Mouse (Mus musculus) hindbrain, embryonic 14.5 days (tissue): ENCODE measurements around the gene Dnajb2. TPM values are rescaled to one million over a fixed set of nuclear protein-coding genes. Genes with fewer than 3 reads are reported as not detected.

Source experiments
- ATAC-seq: fragments of 200-750 bp; cut with Nextera tagmentation; 2 replicates; pipeline ENCODE4 v1.8.0; 2017; ENCODE audit warnings: moderate number of reproducible peaks, mild to moderate bottlenecking, moderate TSS enrichment, moderate library complexity; ENCODE audit not compliant: low FRiP score
- DNase-seq: peaks from one replicate; pipeline ENCODE4 v3.0.0-alpha.2; 2015; ENCODE audit warnings: low spot score
- H3K27ac ChIP-seq: fragments of 300-500 bp; sonication (generic); 2 replicates; pipeline ENCODE4 v1.5.1; 2014; ENCODE audit warnings: mild to moderate bottlenecking, moderate library complexity
- H3K27me3 ChIP-seq: fragments of 300-500 bp; sonication (generic); 2 replicates; pipeline ENCODE4 v1.6.1; 2014; ENCODE audit warnings: mild to moderate bottlenecking, low read length, mixed read lengths; ENCODE audit not compliant: control insufficient read depth, insufficient read depth
- H3K36me3 ChIP-seq: fragments of 300-500 bp; sonication (generic); replicated peaks from 2 replicates; pipeline ENCODE4 v1.6.1; 2014; ENCODE audit not compliant: control insufficient read depth, insufficient read depth
- H3K4me1 ChIP-seq: fragments of 300-500 bp; sonication (generic); replicated peaks from 2 replicates; pipeline ENCODE4 v1.6.1; 2014; ENCODE audit warnings: antibody characterized with exemption, low read length, mixed read lengths; ENCODE audit not compliant: control insufficient read depth, insufficient read depth
- H3K4me2 ChIP-seq: fragments of 300-500 bp; sonication (generic); replicated peaks from 2 replicates; pipeline ENCODE4 v1.6.1; 2014; ENCODE audit warnings: mild to moderate bottlenecking, moderate library complexity
- H3K4me3 ChIP-seq: fragments of 300-500 bp; sonication (generic); replicated peaks from 2 replicates; pipeline ENCODE4 v1.5.1; 2014; ENCODE audit warnings: mild to moderate bottlenecking, low read length
- H3K9ac ChIP-seq: fragments of 300-500 bp; sonication (generic); 2 replicates; pipeline ENCODE4 v1.6.1; 2014
- H3K9me3 ChIP-seq: fragments of 300-500 bp; sonication (generic); 2 replicates; pipeline ENCODE4 v1.6.1; 2016; ENCODE audit warnings: low read length; ENCODE audit not compliant: control insufficient read depth
- whole genome bisulfite sequencing: fragments of 180-500 bp; shearing (Covaris S2); extraction: QIAGEN DNeasy Blood & Tissue Kit; methylation state at CpG from one replicate; pipeline ENCODE4 v1.1.7; 2014; 5-methylcytosine and 5-hydroxymethylcytosine counted together
- polyA plus RNA-seq: library from polyadenylated mRNA; unstranded; fragments of >200 nt; fragmentation: Nextera tagmentation; extraction: Ambion mirVana; gene quantifications from 2 replicates; pipeline ENCODE4 v1.2.1, GENCODE M21; 2014

Gene Dnajb2
- polyA plus RNA-seq, 1 experiment from 2014 or later: 39.5 TPM

DNA sequence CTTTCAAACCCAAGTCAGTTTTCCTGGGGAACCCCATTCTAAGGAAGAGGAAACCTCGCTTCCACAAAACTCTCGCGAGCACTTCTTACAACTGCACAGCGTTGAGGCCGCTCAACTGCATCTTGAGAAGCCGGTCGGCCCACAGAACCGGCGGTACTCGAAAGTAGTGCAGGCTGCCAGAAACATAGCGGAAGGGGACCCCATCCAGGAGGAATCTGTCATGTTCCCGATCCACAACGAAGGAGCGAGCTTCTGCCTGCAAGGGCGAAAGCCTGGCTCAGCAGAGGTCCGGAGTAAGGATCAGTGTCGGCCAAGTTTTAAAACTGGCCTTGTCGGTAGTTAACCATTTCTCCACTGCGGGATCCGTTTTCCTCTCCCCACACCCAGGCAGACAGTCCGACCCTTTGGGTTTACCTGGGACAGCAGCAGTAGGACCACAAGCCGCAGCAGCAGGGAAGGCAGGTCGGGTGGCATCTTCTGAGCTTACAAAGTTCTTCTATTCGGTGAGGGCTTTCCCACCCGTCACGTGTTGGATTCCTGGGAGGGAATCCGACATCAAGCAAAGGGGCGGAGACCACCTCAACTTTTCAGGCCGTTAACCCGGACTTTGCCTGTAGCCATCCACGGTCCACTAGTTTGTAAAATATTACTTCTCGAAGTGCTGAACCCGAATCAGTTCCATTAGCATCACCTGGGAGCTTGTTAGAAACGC lies 27.1 kb upstream of the Dnajb2 start:
- Histone ChIP-seq H3K9ac (peak overlapping the region; percentile 52), H3K4me2 (peak overlapping the region; percentile 93), H3K27me3 (no peaks in the 10 kb centered on the region), H3K9me3 (no peaks in the 10 kb centered on the region), H3K4me3 (peak overlapping the region; percentile 25), H3K4me1 (peaks cover 28% of the 10 kb centered on the region), H3K27ac (no peak overlapping the region), H3K36me3 (peaks cover 22% of the 10 kb centered on the region)
- no peak for DNase-seq
- no peak for ATAC-seq
- WGBS: 14% methylated on average over 34 of the region's 34 CpGs

DNA sequence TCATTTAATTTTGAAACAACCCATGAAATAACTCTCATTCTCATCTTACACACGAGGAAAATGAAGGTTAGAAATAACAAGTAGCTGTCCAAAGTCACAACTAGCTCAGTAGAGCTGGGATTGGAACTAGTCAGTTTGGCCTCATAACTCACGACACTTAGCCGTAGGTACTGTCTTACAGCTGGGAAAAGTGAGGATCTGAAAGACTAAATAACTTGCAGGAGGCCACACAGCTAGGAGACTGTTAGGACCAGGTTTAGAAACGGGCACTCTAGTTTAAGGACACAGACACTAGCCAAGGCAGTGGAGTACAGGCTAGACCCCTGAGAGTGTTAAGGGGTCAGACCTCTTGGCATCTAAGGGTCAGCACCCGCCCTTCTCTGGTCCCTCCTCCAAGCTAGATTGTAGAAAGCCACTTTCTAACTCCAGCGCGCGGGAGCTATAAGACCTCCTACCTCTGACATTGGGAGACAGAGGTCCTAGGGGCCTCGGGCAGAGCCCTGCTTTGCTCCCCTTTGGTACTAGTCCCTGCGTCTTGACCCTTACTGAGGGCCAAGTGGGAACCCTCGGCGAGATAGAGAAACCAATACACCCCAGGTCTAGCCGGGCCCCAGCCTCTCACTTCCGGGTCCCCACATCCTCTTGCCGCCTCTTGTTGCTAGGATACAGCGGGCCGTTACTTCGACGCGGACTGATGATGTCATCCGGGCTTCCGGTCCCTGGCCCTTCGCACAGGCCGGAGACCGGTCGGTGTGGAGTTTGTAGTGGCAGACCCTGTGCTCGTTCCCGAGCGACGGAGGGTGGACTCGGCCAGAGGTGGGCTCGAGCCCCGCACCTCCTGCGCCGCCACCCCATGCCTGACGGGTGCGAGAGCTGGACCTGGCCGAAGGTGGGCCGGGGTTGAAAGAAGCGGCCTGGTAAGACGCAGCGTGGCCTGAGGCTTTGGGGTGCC lies 25.8 kb upstream of the Dnajb2 start, which contains the start of the genes Glb1l and Stk16:
TSS of gene Glb1l (minus strand) at position 678 of the 952 bp plus-strand sequence.
TSS of gene Stk16 (plus strand) at position 703 of the 952 bp plus-strand sequence.
- WGBS: 7% methylated on average over 42 of the region's 42 CpGs
- Histone ChIP-seq H3K27me3 (no peaks in the 10 kb centered on the region), H3K4me1 (peaks cover 28% of the 10 kb centered on the region), H3K36me3 (peaks cover 31% of the 10 kb centered on the region), H3K9ac (peak within 1 kb of the TSS; percentile 82), H3K4me3 (peak within 1 kb of the TSS; percentile 79), H3K9me3 (no peaks in the 10 kb centered on the region), H3K27ac (0 out of 2 replicates have a peak within 1 kb of the TSS, but pooled peaks have one; percentile 44), H3K4me2 (peak within 1 kb of the TSS; percentile 93)
- ATAC-seq (peak; percentile 95), DNase-seq (peak; percentile 99)

- Histone ChIP-seq H3K9me3 (no peaks in the 10 kb centered on the region), H3K36me3 (peaks cover 35% of the 10 kb centered on the region), H3K4me3 (peak overlapping the region; percentile 79), H3K27ac (no peak overlapping the region), H3K4me2 (peak overlapping the region; percentile 93), H3K4me1 (peaks cover 28% of the 10 kb centered on the region), H3K9ac (peak overlapping the region; percentile 82), H3K27me3 (peaks cover 3% of the 10 kb centered on the region; the same call in 1 of the 2 replicates)
- ATAC-seq (no peak; the same call in 1 of the 2 replicates), DNase-seq (no peak)
- WGBS: 13% methylated on average over 17 of the region's 17 CpGs
These were observed 25.0 kb upstream of the Dnajb2 start for GRCm38 (mm10) chr1:75211141-75211708.

GRCm38 (mm10) chr1:75212542-75212941 lies 23.7 kb upstream of the Dnajb2 start:
- Histone ChIP-seq H3K9ac (no peak overlapping the region), H3K27ac (no peak overlapping the region), H3K4me3 (no peak overlapping the region), H3K27me3 (peaks cover 15% of the 10 kb centered on the region), H3K9me3 (no peaks in the 10 kb centered on the region), H3K4me2 (no peak overlapping the region), H3K36me3 (peaks cover 35% of the 10 kb centered on the region), H3K4me1 (peaks cover 28% of the 10 kb centered on the region)
- 79% methylated on average over 4 of the region's 4 CpGs for WGBS
- DNase-seq (no peak), ATAC-seq (no peak)

- 94% methylated on average over 7 of the region's 7 CpGs for WGBS
- H3K4me3 ChIP-seq: no peak overlapping the region
These were observed 23.1 kb upstream of the Dnajb2 start for GRCm38 (mm10) chr1:75213096-75213495.

GRCm38 (mm10) chr1:75214442-75214841 lies 21.8 kb upstream of the Dnajb2 start:
- Histone ChIP-seq H3K9ac (no peak overlapping the region), H3K4me3 (no peak overlapping the region), H3K4me2 (no peak overlapping the region), H3K9me3 (no peaks in the 10 kb centered on the region), H3K36me3 (peaks cover 35% of the 10 kb centered on the region), H3K4me1 (peaks cover 28% of the 10 kb centered on the region), H3K27ac (no peak overlapping the region), H3K27me3 (peaks cover 33% of the 10 kb centered on the region)
- ATAC-seq: no peak
- WGBS: 71% methylated on average over 2 of the region's 2 CpGs
- no peak for DNase-seq

More at GRCm38 (mm10) chr1:75213096-75213495, 23.1 kb upstream of the Dnajb2 start:
- Histone ChIP-seq H3K36me3 (peaks cover 35% of the 10 kb centered on the region), H3K4me2 (no peak overlapping the region), H3K9me3 (no peaks in the 10 kb centered on the region), H3K27me3 (peaks cover 20% of the 10 kb centered on the region), H3K27ac (no peak overlapping the region), H3K9ac (no peak overlapping the region), H3K4me1 (peaks cover 28% of the 10 kb centered on the region)
- ATAC-seq: no peak
- DNase-seq: no peak

- H3K4me2 ChIP-seq: no peak overlapping the region
- H3K27me3 ChIP-seq: peaks cover 38% of the 10 kb centered on the region
- peaks cover 35% of the 10 kb centered on the region for H3K36me3 ChIP-seq
- H3K9me3 ChIP-seq: no peaks in the 10 kb centered on the region
- DNase-seq: no peak
- WGBS: 80% methylated on average over 5 of the region's 5 CpGs
- H3K4me1 ChIP-seq: peaks cover 27% of the 10 kb centered on the region
- H3K9ac ChIP-seq: no peak overlapping the region
- H3K4me3 ChIP-seq: no peak overlapping the region
- no peak for ATAC-seq
- H3K27ac ChIP-seq: no peak overlapping the region
These were observed 21.3 kb upstream of the Dnajb2 start for GRCm38 (mm10) chr1:75214886-75215285.

DNA sequence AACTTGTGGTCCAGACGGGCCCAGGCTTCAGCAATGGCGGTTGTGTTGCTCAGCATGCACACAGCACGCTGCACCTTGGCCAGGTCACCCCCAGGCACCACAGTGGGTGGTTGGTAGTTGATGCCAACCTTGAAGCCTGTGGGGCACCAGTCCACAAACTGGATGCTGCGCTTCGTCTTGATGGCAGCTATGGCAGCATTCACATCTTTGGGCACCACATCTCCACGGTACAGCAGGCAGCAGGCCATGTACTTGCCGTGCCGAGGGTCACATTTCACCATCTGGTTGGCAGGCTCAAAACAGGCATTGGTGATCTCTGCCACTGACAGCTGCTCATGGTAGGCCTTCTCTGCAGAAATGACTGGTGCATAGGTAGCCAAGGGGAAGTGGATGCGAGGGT lies 20.4 kb upstream of the Dnajb2 start:
- Histone ChIP-seq H3K4me1 (peaks cover 23% of the 10 kb centered on the region), H3K27ac (no peak overlapping the region), H3K9me3 (no peaks in the 10 kb centered on the region), H3K9ac (no peak overlapping the region), H3K4me2 (no peak overlapping the region), H3K4me3 (no peak overlapping the region), H3K36me3 (peaks cover 35% of the 10 kb centered on the region), H3K27me3 (peaks cover 47% of the 10 kb centered on the region)
- DNase-seq (no peak), ATAC-seq (no peak)
- 92% methylated on average over 9 of the region's 9 CpGs for WGBS
